Mouse (Mus musculus) E14TG2a.4 (cell line): ENCODE data around the gene Ykt6.
"Not testable (repeated sequence)": the region's sequence is repeated elsewhere in the genome, so short reads cannot be mapped to it uniquely, and the experiment has no call there.

ENCODE experiments used
- H3K27me3 ChIP-seq: 2 replicates; pipeline ENCODE4 v1.6.1; 2014; ENCODE audit warnings: low read length, control low read depth; ENCODE audit not compliant: insufficient read depth
- H3K36me3 ChIP-seq: 2 replicates; pipeline ENCODE4 v1.6.1; 2014; ENCODE audit warnings: low read length, control low read depth; ENCODE audit not compliant: insufficient read depth
- H3K4me1 ChIP-seq: replicated peaks from 2 replicates; pipeline ENCODE4 v1.6.1; 2014; ENCODE audit warnings: low read depth, low read length, control low read depth
- H3K4me3 ChIP-seq: replicated peaks from 2 replicates; pipeline ENCODE4 v1.5.1; 2014; ENCODE audit warnings: mild to moderate bottlenecking, low read length
- H3K9me3 ChIP-seq: 2 replicates; pipeline ENCODE4 v1.6.1; 2014; ENCODE audit warnings: low read length, control low read depth
- CTCF ChIP-seq: conservative IDR thresholded peaks from 2 replicates; pipeline ENCODE4 v1.5.1; 2014; ENCODE audit warnings: low read length
- NANOG ChIP-seq: IDR thresholded peaks from 2 replicates; pipeline ENCODE4 v1.6.1; 2014; ENCODE audit warnings: borderline replicate concordance, low read length, mixed read lengths
- POU5F1 ChIP-seq: IDR thresholded peaks from 2 replicates; pipeline ENCODE4 v1.6.1; 2014; ENCODE audit warnings: low read length, borderline replicate concordance

Ykt6 gene

DNA sequence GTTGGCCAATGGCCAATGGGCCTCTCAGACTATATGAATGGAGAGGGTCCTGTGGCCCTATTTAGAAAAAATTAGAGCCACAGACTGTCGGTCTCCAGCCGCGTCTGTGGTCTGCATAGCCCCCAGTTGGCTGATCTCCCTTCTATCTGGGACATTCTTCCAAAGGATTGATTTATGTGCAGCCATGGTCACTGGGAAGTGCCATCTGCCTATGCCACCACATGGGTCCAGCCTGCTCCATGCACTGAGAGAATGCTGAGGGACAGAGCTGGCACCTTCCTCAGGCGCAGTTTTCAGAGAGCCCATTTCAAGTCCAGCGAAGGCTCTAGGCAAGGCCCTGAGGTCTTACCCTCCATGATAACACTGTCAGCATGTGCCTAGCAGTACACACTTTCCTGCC, 38.7 kb downstream of the Ykt6 start:
- H3K27me3 ChIP-seq, result no peaks in the 10 kb centered on the region
- no peak overlapping the region for H3K4me3 ChIP-seq
- H3K9me3 ChIP-seq, result no peaks in the 10 kb centered on the region
- TF ChIP-seq CTCF, result no peak
- TF ChIP-seq POU5F1, result no peak
- no peak for TF ChIP-seq NANOG
- H3K36me3 ChIP-seq, result peaks cover 16% of the 10 kb centered on the region
- H3K4me1 ChIP-seq, result peaks cover 49% of the 10 kb centered on the region

DNA sequence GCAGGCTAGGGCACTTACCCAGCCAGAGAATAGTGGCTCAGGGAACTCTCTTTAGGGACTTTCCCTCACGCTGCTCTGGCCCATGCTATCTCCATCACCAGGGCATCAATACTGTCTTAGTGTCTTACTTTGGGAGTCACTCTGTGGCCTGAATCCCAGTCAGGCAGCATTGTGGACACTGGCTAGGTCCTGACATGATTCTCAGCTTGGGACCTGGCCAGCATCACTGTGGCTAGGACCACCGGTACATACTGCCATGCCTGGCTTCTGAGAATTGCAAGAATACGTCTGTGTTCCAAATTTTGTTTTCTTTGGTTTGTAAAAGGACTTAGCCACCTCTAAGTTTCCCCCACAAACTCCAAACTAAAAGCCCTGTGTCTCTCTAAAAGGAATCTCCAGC, 39.4 kb downstream of the Ykt6 start:
- Histone ChIP-seq H3K9me3 (no peaks in the 10 kb centered on the region), H3K4me3 (no peak overlapping the region), H3K4me1 (peaks cover 45% of the 10 kb centered on the region), H3K36me3 (peaks cover 20% of the 10 kb centered on the region), H3K27me3 (no peaks in the 10 kb centered on the region)
- no peak for TF ChIP-seq CTCF
- no peak for TF ChIP-seq NANOG
- no peak for TF ChIP-seq POU5F1

DNA sequence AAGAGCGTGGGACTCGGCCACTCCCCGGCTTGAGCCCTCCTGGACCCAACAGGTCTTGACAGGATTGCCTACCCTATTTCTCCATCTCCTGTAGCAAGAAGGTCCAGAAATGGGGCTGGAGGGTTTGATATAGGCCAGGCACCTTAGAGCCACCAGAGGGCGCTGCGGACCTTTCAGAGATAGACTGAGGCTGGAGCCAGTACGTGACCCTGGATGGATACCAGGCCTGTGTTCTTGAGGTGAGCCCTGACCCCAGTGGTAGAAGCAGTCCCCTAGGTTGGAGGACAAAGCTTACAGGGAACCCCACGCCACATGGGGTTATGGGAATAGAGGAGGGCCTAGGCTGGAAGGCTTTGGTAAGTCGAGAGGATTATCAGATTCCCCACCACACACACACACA, 40.5 kb downstream of the Ykt6 start:
- no peaks in the 10 kb centered on the region for H3K27me3 ChIP-seq
- H3K9me3 ChIP-seq, result peaks cover 6% of the 10 kb centered on the region; the same call in 1 of the 2 replicates
- H3K36me3 ChIP-seq, result peaks cover 20% of the 10 kb centered on the region
- no peak for TF ChIP-seq POU5F1
- peak; percentile 92 for TF ChIP-seq CTCF
- H3K4me1 ChIP-seq, result peaks cover 44% of the 10 kb centered on the region
- H3K4me3 ChIP-seq, result no peak overlapping the region

DNA sequence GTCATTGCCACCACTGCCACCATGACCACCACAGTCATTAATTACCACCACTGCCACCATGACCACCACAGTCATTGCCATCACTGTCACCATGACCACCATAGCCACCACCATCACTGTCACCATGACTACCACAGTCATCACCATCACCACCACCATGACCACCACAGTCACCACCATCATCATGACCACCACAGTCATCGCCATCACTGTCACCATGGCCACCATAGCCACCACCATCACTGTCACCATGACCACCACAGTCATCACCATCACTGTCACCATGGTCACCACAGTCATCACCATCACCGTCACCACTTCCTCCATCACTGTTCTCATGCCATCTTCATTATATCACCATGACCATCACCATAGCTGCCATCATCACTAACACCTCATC, 43.0 kb downstream of the Ykt6 start:
- H3K27me3 ChIP-seq, result no peaks in the 10 kb centered on the region
- H3K9me3 ChIP-seq, result peaks cover 6% of the 10 kb centered on the region; the same call in 1 of the 2 replicates
- H3K36me3 ChIP-seq, result peaks cover 12% of the 10 kb centered on the region
- TF ChIP-seq POU5F1 (no peak), CTCF (no peak), NANOG (no peak)
- H3K4me3 ChIP-seq, result no peak overlapping the region
- H3K4me1 ChIP-seq, result peaks cover 44% of the 10 kb centered on the region

DNA sequence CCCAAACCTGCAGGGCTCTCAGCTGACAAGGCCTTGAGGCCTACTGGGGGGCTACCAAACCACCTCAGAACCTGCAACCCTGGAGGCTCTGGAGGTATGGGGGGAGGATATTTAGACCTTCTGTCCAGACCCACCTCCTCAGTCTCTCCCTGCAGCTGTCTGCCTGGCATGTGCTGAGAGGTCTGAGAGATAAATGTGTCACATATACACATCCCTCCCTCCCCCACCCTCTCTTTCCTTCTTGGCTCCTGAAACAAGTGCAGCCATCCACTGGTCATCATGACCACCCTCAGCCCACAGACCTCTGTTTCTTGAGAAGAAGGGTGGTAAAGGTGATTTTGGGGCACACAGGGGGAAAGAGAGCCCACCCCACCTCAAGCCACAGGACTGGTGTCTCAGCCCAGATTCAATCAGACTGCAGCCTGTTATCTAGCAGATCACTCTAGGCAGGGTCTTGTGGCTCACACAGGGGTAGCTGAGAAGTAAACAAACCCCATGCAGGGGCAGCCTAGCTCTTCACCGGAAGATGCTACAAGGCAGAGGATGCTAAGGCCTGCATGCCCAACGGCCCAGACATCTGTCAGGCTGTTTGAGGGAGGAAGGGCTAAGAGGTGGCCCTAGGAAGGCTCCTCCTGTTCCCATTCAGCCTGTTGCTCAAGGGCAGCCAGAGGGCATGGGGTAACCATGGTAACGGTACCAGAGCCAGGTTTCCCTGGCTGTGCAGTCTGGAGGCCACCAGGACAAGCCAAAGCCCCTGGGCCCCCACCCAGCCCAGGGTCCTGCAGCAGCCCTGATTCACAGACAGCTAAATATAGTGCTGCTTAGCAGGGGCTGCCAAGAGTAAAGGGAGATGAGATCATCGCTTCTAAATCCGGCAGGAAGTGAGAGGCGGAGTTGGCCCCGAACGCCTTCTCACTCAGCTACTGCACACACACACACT, 44.6 kb downstream of the Ykt6 start:
- no peak for TF ChIP-seq NANOG
- TF ChIP-seq CTCF, result no peak
- TF ChIP-seq POU5F1, result no peak
- H3K36me3 ChIP-seq, result peaks cover 12% of the 10 kb centered on the region
- H3K4me3 ChIP-seq, result no peak overlapping the region
- peaks cover 6% of the 10 kb centered on the region; the same call in 1 of the 2 replicates for H3K9me3 ChIP-seq
- no peaks in the 10 kb centered on the region for H3K27me3 ChIP-seq
- peaks cover 56% of the 10 kb centered on the region for H3K4me1 ChIP-seq

DNA sequence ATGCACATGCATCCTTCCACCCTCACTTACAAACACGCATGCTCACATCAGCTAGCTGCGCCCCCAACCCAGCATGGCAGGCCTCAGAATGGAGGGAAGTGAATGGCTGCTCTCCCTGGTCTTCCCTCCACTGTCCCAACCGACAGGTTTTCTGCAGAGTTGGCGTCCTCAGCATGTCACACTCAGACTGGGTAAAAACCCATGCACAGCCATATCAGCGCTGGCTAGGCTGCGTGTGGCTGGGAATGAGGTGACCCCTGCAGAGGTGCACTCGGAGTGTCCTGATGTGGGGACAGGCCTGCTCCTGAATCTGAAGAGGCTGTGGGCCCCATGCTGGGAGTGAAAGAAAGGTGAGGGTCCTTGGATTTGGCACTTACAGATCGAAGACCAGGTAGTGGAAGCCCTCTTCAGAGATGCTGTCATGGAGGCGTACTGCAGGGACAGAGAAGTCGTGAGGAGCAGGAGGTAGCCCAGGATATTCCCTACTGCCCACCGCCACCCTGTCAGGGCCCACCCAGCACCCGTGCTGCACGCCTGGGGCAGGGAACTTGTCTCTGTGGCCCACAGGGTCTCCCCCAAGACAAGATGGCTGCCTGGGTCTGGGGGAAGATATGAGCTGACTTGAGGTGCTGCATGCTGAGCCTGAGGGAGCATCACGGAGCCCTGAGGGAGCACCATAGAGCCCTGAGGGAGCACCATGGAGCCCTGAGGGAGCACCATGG, 45.6 kb downstream of the Ykt6 start:
- H3K27me3 ChIP-seq, result no peaks in the 10 kb centered on the region
- H3K9me3 ChIP-seq, result peaks cover 6% of the 10 kb centered on the region; the same call in 1 of the 2 replicates
- peaks cover 12% of the 10 kb centered on the region for H3K36me3 ChIP-seq
- H3K4me1 ChIP-seq, result peaks cover 51% of the 10 kb centered on the region
- H3K4me3 ChIP-seq, result no peak overlapping the region
- no peak for TF ChIP-seq POU5F1
- TF ChIP-seq CTCF, result no peak
- no peak for TF ChIP-seq NANOG

DNA sequence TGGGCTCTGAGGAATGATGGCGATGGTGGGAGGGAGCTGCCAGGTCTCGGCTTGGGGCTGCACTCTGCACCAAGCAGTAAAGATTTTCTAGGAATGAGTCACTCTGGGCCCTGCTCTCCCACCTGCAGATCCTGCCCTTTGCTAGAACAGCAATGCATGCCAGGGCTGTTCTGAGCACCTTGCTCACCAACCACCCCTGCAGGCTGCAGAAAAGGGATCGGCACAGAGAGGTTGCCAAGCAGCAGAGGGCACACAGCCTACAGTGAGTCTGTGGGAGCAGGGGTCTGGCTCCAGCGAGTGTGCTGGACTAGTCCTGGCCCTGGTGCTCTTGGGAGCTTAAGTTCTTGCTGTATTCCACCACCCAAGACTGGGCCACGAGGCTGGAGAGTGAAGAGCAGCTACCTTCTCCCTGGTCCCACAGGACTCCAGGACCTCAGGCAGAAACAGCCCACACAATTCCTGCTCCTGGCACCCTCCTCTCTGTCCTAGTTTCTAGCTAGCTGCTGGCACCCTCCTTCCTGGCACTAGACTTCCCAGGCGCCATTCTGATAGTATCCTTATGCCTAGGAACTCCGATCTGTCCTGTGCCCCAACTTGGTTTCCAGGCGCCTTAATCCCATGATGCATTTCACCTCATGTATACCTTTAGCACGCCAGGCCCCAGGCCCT, 46.6 kb downstream of the Ykt6 start:
- no peak for TF ChIP-seq POU5F1
- TF ChIP-seq CTCF, result no peak
- no peak for TF ChIP-seq NANOG
- Histone ChIP-seq H3K36me3 (peaks cover 10% of the 10 kb centered on the region), H3K27me3 (no peaks in the 10 kb centered on the region), H3K4me1 (peaks cover 42% of the 10 kb centered on the region), H3K9me3 (peaks cover 6% of the 10 kb centered on the region; the same call in 1 of the 2 replicates), H3K4me3 (no peak overlapping the region)

DNA sequence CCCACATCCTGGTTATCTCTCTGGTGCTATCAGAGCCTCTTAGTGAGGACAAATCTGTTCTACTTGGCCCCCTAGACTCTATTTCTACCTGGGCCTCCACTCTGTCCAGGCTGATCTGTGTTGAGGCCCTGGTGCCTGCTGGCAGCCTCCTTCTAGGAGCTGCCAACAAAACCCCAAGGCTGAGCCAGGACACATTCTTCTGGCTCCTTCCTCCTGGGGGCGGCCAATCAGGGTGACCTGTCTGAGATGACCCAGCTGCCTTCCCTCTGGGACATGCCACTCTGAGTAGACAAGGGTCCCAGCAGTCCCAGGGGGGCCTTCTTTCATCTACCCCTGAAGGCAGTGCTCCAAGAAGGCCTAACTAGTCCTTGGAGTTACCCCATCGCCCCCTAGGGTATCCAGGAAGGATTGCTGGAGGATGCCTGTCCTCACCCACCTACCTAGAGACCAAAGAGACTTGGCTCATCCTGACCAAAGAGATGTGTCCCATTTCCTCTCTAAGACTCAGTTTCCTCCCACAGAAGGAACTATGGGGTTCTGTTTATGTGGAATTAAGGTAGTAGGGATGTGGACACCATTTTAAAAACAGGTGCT, 47.6 kb downstream of the Ykt6 start:
- Histone ChIP-seq H3K27me3 (no peaks in the 10 kb centered on the region), H3K4me1 (peaks cover 39% of the 10 kb centered on the region), H3K9me3 (peaks cover 8% of the 10 kb centered on the region; the same call in 1 of the 2 replicates), H3K36me3 (peaks cover 7% of the 10 kb centered on the region), H3K4me3 (no peak overlapping the region)
- TF ChIP-seq CTCF (peak; percentile 35), POU5F1 (no peak), NANOG (no peak)

DNA sequence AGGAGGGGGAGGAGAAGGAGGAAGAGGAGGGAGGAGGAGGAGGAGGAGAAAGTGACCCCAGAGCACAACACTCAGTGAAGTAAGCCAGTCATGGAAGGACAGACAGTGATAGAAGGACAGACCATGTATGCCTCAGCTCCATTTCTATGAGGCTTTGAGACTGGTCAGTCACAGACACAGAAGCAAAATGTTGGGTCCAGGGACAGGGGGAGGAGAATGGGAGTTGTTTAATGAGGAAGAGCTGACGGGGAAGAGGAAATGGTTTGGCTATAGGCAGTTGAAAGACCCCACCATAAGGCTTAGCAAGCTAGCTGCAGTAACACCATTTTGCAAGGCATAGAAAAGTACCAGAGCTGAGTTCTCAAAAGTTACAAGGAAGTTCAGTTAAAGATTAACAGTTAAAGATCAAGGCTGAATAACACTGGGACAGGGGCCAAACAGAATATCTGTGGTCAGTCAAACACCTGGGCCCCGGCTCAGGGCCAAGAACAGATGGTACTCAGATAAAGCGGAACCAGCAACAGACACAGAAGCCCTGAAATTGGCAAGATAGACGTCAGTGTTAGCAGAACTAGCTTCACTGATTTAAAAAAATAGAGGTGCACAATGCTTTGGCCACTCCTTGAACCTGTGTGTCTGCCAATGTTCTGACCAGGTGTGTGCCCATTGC, 50.0 kb downstream of the Ykt6 start:
- not testable (repeated sequence) for H3K9me3 ChIP-seq

DNA sequence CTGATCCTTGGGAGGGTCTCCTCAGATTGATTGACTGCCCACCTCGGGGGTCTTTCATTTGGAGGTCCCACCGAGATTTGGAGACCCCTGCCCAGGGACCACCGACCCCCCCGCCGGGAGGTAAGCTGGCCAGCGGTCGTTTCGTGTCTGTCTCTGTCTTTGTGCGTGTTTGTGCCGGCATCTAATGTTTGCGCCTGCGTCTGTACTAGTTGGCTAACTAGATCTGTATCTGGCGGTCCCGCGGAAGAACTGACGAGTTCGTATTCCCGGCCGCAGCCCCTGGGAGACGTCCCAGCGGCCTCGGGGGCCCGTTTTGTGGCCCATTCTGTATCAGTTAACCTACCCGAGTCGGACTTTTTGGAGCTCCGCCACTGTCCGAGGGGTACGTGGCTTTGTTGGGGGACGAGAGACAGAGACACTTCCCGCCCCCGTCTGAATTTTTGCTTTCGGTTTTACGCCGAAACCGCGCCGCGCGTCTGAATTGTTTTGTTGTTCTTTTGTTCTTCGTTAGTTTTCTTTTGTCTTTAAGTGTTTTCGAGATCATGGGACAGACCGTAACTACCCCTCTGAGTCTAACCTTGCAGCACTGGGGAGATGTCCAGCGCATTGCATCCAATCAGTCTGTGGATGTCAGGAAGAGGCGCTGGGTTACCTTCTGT, 51.0 kb downstream of the Ykt6 start:
- H3K27me3 ChIP-seq, H3K4me3 ChIP-seq, H3K36me3 ChIP-seq, H3K9me3 ChIP-seq: not testable (repeated sequence)
- H3K4me1 ChIP-seq, result peaks cover 22% of the 10 kb centered on the region

More for the DNA sequence above, 50.0 kb downstream of the Ykt6 start:
- H3K4me3 ChIP-seq, H3K27me3 ChIP-seq, H3K36me3 ChIP-seq: not testable (repeated sequence)
- H3K4me1 ChIP-seq, result peaks cover 30% of the 10 kb centered on the region

DNA sequence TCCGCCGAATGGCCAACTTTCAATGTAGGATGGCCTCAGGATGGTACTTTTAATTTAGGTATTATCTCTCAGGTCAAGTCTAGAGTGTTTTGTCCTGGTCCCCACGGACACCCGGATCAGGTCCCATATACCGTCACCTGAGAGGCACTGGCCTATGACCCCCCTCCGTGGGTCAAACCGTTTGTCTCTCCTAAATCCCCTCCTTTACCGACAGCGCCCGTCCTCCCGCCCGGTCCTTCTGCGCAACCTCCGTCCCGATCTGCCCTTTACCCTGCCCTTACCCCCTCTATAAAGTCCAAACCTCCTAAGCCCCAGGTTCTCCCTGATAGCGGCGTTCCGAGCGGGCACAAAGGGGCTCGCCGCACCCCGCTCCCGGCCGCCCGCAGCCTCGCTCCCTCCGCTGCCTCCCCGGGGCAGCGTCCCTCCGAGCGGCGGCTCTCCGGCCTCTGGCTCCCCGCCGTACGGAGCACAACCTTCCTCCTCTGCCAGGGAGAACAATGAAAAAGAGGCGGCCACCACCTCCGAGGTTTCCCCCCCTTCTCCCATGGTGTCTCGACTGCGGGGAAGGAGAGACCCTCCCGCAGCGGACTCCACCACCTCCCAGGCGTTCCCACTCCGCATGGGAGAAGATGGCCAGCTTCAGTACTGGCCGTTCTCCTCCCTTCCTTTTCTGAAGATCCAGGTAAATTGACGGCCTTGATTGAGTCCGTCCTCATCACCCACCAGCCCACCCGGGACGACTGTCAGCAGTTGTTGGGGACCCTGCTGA, 51.7 kb downstream of the Ykt6 start:
- peaks cover 17% of the 10 kb centered on the region for H3K4me1 ChIP-seq
- not testable (repeated sequence) for H3K27me3 ChIP-seq, H3K36me3 ChIP-seq, H3K4me3 ChIP-seq, H3K9me3 ChIP-seq
